Mouse (Mus musculus) kidney, postnatal 36 days (tissue): ENCODE data around the gene Tmem132c.

Experiments used
- DNase-seq, 2 experiments: peaks; one replicate each; pipeline ENCODE4 v3.0.0; 2021 to 2022; ENCODE audit warnings: mixed read lengths in 2 of 2

Gene Tmem132c

DNA sequence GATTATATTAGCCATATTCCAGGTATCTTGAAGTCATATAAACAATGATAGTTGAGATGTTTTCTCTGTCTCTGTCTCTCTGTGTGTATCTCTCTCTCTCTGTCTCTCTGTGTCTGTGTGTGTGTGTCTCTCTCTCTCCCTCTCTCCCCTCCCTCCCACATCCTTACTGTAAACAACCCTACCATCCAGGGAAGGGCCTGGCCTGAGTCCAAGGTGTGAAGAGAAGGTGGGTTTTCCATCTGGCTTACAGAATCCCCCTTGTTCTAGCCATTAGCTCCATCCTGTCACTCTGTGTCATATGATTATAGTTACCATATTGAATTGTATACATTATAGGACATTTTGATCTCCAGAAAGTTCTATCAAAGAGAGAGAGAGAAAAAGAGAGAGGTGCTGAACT lies 182.3 kb downstream of the Tmem132c start:
- no peak for DNase-seq

- no peak for DNase-seq
Measured at GRCm38 (mm10) chr5:127429124-127429523, 187.5 kb downstream of the Tmem132c start.

DNA sequence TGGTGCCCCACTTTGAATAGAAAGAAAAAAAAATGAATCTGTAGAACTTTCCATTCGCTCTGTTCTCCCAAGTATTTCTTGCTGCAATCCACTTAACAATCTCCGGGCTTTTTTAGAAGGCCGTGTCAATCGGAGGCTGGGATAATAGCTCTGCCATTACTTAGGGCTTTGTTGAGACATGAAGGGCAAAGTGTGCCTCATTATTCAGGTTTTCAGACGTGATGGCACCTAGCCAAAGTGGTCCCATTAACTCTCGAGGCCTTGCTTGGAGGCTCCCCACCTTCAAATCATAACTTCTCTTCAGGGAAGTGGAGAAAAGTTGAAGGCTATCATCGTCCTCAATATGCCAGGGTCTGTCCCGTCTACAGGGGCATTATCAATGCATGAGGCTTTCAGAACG lies 190.0 kb downstream of the Tmem132c start:
- no peak for DNase-seq

GRCm38 (mm10) chr5:127436836-127437235 lies 195.2 kb downstream of the Tmem132c start:
- DNase-seq: no peak

- no peak for DNase-seq
Measured at GRCm38 (mm10) chr5:127438639-127439038, 197.0 kb downstream of the Tmem132c start.

DNA sequence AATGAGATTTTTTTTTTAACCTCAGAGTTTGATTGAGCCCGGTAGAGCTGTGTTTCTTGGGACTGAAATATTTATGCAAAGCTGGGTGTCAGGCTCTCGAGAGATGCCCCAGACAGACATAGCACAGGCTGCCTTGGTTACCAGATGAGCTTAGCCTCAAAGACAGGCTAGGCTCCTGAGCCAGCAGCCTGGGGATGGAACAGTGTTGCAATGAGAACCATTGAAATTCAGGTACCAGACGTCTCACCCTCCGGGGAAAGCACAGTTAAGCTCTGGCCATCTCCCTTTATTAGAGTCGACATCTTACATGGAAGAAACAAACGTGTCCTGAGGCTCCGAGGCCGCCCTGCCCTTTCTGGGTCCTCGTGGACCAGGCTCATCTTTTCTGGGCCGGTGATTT lies 200.4 kb downstream of the Tmem132c start:
- DNase-seq: no peak

DNA sequence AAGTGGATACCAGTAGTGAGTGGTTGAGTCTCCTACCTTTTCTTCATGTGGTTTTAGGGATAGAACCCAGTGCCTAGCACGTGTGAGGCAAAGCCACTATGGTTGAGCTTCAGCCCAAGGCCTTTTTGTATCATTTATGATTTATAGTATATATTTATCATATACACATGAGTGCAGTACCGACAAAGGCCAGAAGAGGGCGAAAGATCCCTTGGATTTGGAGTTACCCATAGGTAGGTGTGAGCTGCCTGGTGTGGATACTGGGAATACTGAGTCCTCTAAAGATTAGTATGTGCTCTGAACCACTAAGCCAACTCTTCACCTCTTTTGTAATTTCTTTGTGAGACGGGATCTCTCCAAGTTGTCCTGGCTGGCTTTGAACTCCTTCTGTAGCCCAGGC lies 212.0 kb downstream of the Tmem132c start:
- DNase-seq: peak in 1 of 2 experiments; percentile 47

DNA sequence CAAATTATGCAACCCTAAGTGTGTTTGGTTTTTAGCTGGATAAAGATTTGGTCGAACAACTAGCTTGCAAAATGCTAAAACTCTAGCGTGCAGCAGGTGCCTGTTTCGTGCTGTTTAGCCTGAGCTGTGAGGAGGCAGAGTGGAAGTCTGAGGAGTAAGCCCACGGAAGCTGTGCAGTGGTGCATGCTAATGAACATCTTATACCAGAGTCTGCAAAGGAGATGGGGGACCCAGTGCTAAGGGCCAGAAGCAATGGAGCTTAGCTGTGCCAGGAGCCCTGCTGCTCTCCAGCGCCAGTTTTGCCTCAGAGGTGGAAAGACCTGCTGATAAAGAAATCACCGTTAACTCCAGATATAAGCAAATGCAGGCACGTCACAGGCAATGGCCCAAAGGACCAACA lies 212.5 kb downstream of the Tmem132c start:
- no peak for DNase-seq

DNA sequence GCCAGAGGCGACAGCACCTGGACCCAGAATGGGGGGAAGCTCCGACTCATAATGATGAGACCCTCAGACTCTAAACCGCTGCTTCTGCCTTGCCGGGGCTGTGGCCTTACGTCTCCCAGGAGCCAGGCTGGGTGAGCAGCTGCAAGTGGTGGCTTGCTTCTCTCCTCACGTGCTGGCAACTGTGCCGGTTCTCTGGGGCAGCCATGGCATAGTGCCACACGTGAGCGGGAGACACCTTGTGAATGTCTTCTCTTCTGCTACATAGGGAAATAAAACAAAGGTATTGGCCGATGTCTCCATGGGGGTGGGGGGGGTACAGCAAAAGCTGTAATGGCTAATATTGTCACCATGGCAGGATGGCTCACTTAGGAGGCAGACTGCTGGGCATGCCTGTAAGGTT lies 214.5 kb downstream of the Tmem132c start:
- DNase-seq: no peak

DNA sequence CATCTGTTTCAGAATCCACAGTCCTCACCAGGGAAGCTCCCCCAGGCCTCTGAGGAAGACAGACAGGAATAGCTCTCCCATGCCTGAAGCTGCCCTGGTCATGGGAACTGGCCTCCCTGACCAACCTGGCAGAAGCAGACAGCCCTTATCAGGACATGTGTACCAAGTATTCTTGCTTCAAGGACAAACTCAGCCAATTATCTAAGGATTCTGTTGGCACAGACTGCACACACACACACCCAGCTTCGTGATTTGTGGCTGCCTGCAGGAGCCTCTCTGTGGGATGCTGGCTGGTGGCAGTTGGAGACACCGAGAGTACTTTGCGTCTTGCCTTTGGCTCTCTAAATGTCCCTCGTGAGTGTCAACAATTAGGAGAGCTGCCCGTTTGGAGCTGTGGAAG lies 226.5 kb downstream of the Tmem132c start:
- DNase-seq: no peak

- no peak for DNase-seq
Measured at GRCm38 (mm10) chr5:127470351-127470750, 228.7 kb downstream of the Tmem132c start.

DNA sequence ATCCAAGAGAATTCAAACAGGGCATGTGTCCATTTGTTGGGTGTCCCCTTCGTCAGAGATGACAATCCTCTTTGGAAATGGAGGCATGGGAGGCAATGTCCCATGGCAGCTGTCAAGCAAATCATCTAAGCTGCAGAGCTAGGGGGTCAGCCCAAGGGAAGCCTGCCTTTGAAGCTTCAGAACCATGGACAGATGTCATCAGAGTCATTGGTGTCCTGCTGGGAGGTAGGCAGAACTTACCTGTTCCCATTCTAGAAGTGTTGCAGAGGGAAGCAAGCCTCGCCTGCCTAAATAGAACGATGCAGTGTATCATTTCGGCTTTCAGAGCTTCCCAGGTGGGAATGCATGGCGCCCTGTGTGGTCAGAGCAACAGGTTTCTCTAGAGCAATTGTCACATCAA lies 230.3 kb downstream of the Tmem132c start:
- no peak for DNase-seq

- no peak for DNase-seq
Measured at GRCm38 (mm10) chr5:127473706-127474105, 232.1 kb downstream of the Tmem132c start.

GRCm38 (mm10) chr5:127474856-127475255 lies 233.2 kb downstream of the Tmem132c start:
- no peak for DNase-seq

- DNase-seq: no peak
Measured at GRCm38 (mm10) chr5:127477790-127478189, 236.2 kb downstream of the Tmem132c start.

DNA sequence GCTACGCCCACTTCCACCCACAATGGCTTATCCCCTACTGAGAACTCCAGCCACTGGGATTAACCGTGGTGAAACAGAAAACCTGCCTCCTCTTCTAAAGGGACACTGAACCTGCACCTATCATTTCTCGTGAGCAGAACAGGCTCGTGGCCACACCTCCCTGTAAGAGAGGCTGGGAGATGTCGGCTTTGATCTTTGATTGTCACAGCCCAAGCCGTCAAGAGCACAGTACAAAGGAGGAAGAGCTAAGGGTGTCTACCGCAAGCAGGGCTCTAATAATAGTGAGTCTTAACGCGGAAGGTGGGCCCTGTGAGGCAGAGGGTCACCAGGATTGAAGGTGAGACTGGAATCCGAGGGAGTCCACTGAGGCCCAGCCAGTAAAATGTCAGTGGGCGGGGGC lies 236.7 kb downstream of the Tmem132c start:
- DNase-seq: no peak

- no peak for DNase-seq
Measured at GRCm38 (mm10) chr5:127480931-127481330, 239.3 kb downstream of the Tmem132c start.

GRCm38 (mm10) chr5:127481416-127481815 lies 239.8 kb downstream of the Tmem132c start:
- DNase-seq: peak; percentile 12 to 71

DNA sequence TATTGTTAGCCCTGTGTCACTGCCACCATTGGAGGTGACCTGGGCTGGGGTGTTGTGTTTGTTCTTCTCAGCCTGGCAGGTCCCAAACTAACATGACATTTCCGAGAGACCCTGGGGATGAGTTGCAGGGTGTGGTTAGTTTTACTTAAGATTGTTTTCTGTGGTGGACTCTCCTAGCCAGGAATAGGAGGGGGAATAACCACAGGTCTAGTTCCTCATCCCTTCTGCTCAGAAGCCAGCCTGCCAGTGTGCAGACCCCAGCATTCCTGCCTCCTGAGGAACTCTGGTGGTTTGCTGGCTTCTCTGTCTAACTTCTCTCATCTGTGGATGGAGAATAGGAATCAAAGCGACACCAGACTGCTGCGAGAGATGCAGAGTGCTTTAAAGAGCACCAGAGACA lies 240.7 kb downstream of the Tmem132c start:
- no peak for DNase-seq

DNA sequence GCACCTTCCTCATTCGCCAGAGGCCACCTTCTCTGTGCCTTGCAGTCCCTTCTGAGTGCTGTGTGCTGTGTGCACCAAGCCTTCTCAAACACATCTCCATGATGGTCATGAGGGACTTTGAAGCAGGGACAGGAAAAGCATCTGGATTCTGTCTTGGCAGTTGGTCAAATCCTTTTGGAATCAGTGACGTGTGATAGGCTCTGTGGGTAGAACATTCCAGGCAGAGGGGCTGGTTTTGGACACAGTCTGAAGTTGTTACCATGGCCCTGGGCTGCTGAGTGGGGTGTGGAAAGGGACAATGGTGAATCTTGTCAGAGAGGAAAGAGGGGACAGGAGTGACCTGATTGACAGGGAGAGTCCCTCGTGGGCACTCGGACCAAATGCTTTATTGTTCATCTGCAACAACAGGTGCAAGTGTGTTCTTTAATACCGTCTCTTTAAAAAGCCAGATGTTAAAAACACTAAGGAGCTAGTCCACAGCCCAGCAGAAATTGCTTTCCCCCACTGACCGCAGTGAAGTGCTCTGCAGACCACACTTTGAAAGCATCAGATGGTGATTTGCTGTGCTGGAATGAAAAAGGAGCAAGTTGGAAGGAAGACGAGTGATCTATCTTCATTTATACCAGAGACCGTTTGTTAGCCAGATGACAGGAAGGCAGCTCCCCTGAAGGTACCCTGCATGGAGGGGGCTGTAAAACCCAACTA lies 242.5 kb downstream of the Tmem132c start:
- no peak for DNase-seq

DNA sequence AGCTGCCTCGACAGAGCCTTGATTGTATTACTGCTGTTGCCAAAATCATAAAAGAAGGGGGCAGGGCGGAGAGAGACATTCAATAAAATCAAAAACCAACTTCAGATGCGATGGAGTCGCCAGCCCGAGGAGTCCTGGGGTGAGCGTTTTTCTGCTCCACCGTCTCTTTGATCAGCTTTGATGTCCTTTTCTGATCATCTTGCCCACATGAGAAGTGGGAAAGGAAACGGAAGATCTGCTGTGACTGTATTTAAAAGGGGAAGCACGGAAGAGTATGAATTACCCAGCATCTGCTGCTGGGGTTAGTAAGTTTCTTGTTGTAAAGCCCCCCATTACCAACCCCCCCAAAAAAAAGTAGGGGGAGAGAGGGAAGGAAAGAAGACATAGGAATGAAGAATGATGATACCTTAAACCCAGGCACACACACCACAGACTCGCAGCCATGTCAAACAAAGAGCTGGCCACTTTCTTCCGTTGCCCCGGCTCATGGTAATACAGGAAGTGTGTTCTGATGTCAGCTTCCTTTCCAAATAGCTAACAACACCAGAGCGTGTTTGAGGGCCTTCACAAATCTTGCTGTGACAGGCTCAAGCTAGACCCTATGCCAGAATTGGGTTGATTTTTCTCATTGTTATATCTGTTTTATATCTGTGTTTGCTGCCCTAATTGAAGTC lies 243.3 kb downstream of the Tmem132c start:
- DNase-seq: no peak

- DNase-seq: no peak
Measured at GRCm38 (mm10) chr5:127487190-127487589, 245.6 kb downstream of the Tmem132c start.

DNA sequence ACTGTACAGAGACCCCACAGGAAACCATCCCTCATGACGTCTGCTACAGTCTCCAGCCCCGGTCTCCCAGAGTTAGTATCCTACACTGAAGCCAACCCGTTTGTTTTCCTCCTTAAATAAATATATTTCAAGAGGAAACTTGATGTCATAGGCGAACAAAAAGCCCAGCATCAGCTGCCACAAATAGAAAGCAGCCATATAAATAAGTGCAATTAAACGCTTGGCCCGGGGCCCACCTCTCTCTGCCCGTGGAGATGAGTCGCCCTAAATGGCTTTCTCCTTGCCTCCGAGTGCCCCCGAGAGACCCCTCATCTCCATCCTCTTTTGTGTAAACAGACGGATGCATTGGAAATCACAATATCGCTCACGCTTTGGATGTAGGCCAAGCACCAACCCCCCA lies 247.1 kb downstream of the Tmem132c start:
- DNase-seq: no peak

DNA sequence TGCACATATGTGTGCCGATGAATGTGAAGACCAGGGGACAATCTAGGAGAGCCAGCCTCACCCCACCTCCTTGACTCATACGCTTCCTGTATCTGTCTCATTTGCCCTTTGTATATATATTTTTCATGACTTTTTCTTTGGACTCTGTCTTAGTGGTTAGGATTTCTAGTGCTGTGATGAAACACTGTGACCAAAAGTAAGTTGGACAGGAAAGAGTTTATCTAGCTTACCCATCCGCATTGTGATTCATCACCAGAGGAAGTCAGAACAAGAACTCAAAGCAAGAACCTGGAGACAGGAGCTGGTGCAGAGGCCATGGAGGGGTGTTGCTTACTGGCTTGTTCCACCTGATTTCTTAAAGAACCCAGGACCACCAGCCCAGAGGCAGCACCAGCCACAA lies 250.1 kb downstream of the Tmem132c start:
- no peak for DNase-seq

DNA sequence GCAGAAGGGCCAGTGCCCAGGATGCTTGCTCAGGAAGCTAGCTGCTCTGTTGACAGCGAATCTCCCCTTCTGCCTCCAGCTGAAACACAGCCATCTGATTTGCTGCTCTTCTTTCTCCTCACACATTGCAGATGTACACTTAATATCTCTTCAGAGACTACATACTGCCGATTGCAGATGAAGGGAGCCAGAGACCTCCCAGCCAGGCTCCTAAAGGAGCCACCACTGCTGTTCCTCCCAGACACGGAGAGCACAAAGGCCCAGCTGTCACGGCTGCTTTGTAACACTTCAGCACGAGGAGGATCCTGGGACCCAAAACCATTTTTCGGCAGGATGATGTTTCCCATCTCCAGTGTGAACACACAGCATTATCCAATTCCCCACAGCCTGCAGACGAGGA lies 255.3 kb downstream of the Tmem132c start:
- DNase-seq: no peak
